Mouse (Mus musculus): ENCODE measurements around the gene Asns.
"Not testable (repeated sequence)": the region's sequence is repeated elsewhere in the genome, so short reads cannot be mapped to it uniquely, and the experiment has no call there.

The Asns gene

DNA sequence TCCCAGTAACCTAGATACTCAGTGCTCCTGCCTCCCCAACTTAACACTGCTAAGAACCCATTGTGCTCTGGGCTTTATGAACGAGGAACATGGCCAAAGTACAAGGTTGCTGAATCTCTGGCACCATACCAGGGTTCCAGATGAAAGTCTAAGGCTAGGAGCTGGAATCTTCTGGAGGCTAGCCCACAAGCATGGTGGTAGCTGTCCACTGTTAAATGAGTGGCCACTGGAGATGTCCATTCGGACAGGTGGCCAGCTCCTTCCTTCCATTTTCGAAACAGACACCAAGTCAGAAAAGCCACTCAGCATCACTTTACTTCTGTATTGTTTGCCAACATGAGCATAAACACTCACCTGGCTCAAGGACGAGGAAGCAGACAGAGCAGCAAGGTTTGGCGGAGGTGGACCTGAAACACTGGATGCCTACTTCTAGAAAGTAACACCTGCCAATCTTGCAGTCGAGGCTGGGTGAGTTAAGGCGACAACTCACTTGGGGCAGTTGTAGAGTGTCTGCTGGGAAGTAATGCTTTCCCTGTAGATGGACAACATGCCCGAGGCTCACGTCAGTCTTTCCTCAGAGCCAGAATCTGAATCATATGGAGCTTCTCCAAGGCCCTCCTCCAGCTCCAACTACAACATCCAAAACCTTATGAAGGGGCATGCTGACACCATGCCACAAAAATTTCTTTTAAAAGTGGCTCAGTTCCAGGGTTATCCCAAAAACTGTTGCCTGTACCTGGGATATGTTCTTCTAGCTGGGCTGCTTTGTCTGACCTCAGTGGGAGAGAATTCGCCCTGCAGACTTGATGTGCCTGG lies 20.4 kb downstream of the Asns start:
- DNase-seq, result no peak

- DNase-seq, result no peak
Measured at GRCm38 (mm10) chr6:7671429-7671828, 21.6 kb downstream of the Asns start.

- no peak for DNase-seq
Measured at GRCm38 (mm10) chr6:7670588-7670987, 22.5 kb downstream of the Asns start.

- no peak for DNase-seq
Measured at GRCm38 (mm10) chr6:7669721-7670120, 23.3 kb downstream of the Asns start.

DNA sequence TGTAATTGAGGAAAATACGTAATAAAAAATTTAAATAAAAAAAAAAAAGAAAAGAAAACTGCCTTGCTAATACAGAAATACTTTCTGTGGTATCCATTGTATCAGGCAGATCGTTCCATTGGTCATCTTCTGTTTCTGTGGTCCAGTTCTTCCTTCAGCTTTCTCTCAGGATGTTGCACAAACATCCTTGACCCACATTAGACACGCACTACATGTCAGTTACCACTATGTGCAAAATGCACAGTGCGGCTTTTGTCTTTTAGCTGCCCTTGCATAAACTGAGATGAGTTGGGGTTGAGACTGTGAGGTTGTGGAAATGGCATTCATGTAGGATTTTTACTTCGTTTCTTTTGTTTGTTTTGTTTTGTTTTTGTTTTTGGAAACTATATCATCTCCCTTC lies 24.7 kb downstream of the Asns start:
- DNase-seq, result no peak

GRCm38 (mm10) chr6:7665902-7666301 lies 27.2 kb downstream of the Asns start:
- DNase-seq, result not testable (repeated sequence)

DNA sequence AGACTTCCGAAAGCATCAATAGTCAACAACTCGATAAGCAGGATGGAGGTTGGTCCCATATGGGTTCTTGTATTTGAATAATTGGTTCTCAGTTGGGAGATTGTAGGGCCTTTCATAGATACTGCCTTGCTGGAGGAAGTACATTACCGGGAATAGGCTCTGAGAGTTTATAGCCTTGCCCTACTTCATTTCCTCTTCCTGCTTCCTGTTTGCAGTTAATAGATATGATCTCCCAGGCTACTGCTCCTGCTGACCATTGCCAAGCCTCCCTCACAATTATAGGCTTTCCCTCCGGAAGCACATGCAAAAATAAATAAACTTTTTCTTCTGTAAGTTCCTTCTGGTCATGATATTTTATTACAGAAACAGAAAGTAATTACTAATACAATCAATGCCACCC lies 31.6 kb downstream of the Asns start:
- DNase-seq, result no peak

DNA sequence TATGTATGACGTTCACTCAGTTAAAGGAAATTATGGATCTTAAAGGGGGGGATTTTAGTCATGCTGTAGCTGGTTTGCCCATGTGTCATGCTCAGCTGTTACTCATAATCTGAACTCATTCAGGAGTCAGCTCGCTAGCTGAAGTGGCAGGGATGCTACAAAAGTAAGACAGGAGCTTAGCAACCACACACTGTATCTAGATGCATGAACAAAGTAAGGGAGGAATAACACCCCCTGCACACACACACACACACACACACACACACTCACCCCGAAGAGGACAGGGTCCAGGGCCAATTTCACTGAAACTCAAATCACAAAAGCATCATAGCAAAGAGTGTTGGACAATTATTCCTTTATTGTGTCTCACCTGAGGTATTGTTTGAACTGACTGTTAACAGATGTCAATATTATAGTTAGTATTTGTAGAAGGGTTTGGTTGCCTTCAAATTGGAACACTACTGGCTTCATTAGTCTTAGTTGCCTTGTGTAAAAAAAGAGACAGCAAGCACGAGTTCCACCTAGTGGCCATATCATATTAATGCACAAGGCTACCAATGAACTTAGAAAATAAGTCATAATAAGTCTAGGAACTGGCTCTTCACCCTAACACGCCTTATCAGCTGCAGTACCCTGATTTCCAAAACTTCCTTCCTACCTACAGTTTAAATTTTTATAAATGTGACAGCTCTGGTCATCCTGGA lies 32.5 kb downstream of the Asns start:
- no peak for DNase-seq

GRCm38 (mm10) chr6:7656601-7657000 lies 36.5 kb downstream of the Asns start:
- no peak for DNase-seq

GRCm38 (mm10) chr6:7648458-7648857 lies 44.6 kb downstream of the Asns start:
- no peak for DNase-seq
